9 mouse cellular contexts compared by ENCODE assay signal in the genomic region with DNA sequence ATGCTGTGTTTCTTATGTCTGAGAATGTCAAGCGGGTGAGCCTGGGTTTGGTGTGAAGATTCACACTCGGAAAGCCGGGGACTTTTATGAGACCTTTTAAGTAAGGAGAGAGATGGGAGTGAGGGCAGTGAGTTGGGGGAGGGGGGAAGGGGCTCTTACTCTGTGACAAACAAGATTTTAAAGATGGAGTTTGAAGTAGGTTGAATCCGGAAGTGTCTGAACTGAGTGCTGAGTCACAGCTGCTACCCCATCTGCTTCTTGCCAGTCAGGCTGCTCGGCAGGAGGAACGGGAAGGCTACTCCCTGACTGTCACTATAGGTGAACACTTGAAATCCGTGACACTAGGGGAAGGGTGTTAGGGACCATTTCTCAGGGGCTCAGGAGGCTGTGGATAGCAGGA. TPM values are rescaled to one million over a fixed set of nuclear protein-coding genes. Genes with fewer than 3 reads are reported as not detected.
A peak's percentile ranks its signal among the peaks of the same experiment; 100 is the strongest.
DNase-seq lines count a peak whose midpoint lies in the region; ATAC-seq and TF ChIP-seq lines count a peak whose summit lies in the region.
"Had no signal": no experiment of that assay in that cellular context is flagged by ENCODE, and none has a peak within 500 bp of the region (broad histone marks: within the 10 kb centered on the region; RNA-seq: fewer than 3 reads in every experiment).

No protein-coding gene starts in this region.

- DNase-seq in embryonic facial prominence, embryonic 11.5 days (ENCODE audit: low spot score), result peak; percentile 17
- DNase-seq in embryonic facial prominence, embryonic 10.5 days (ENCODE audit: low spot score), result no peak
- peak; percentile 74 for DNase-seq in forebrain, postnatal 0 days
- DNase-seq in limb, embryonic 10.5 days (ENCODE audit: low spot score), result no peak
- DNase-seq in right cerebral cortex, postnatal 10 days (ENCODE audit: low spot score in 2 of 2), result peak; percentile 65 to 76
- no peak for DNase-seq in T-cell, adult 2 months (ENCODE audit: low spot score)
- no peak for DNase-seq in adrenal gland, adult (ENCODE audit: inconsistent age in 2 of 2, low spot score in 1 of 2)
- no peak for DNase-seq in B cell, adult 2 months
- DNase-seq: kidney, adult 9 months had no signal

- 59% methylated on average over 7 of the region's 7 CpGs for WGBS in embryonic facial prominence, embryonic 11.5 days
- WGBS in embryonic facial prominence, embryonic 10.5 days, result 61% methylated on average over 7 of the region's 7 CpGs
- WGBS in forebrain, postnatal 0 days, result 23% methylated on average over 7 of the region's 7 CpGs
- 12% methylated on average over 7 of the region's 7 CpGs for WGBS in limb, embryonic 10.5 days

- H3K4me2 ChIP-seq in embryonic facial prominence, embryonic 11.5 days (ENCODE audit: low read depth, low read length), result no peak overlapping the region
- H3K4me2 ChIP-seq in forebrain, postnatal 0 days (ENCODE audit: low read depth), result peak overlapping the region; percentile 32; the same call in 1 of the 2 replicates

- no peak overlapping the region for H3K27ac ChIP-seq in embryonic facial prominence, embryonic 11.5 days (replicated peaks; ENCODE audit: low read depth, low read length)
- H3K27ac ChIP-seq in embryonic facial prominence, embryonic 10.5 days (replicated peaks), result no peak overlapping the region
- H3K27ac ChIP-seq in forebrain, postnatal 0 days (ENCODE audit: low read depth, low read length), result peak overlapping the region; percentile 73
- peak overlapping the region; percentile 56 for H3K27ac ChIP-seq in limb, embryonic 10.5 days

- H3K36me3 ChIP-seq in embryonic facial prominence, embryonic 11.5 days (replicated peaks; ENCODE audit: control insufficient read depth, insufficient read depth, low read depth, low read length), result no peaks in the 10 kb centered on the region
- H3K36me3 ChIP-seq in embryonic facial prominence, embryonic 10.5 days (replicated peaks), result no peaks in the 10 kb centered on the region
- H3K36me3 ChIP-seq in forebrain, postnatal 0 days (ENCODE audit: insufficient read depth), result no peaks in the 10 kb centered on the region
- no peaks in the 10 kb centered on the region for H3K36me3 ChIP-seq in limb, embryonic 10.5 days

- no peaks in the 10 kb centered on the region for H3K27me3 ChIP-seq in embryonic facial prominence, embryonic 11.5 days (ENCODE audit: control insufficient read depth, insufficient read depth, low read length)
- H3K27me3 ChIP-seq in embryonic facial prominence, embryonic 10.5 days (replicated peaks; ENCODE audit: low read depth, poor library complexity, severe bottlenecking), result no peaks in the 10 kb centered on the region
- no peaks in the 10 kb centered on the region for H3K27me3 ChIP-seq in forebrain, postnatal 0 days (ENCODE audit: insufficient read depth, low read length)
- no peaks in the 10 kb centered on the region for H3K27me3 ChIP-seq in limb, embryonic 10.5 days (ENCODE audit: low read depth, poor library complexity, severe bottlenecking)

- no peaks in the 10 kb centered on the region for H3K4me1 ChIP-seq in embryonic facial prominence, embryonic 11.5 days (ENCODE audit: control insufficient read depth, insufficient read depth, low read length)
- H3K4me1 ChIP-seq in embryonic facial prominence, embryonic 10.5 days, result no peaks in the 10 kb centered on the region
- H3K4me1 ChIP-seq in forebrain, postnatal 0 days (ENCODE audit: insufficient read depth), result peaks cover 11% of the 10 kb centered on the region; the same call in 1 of the 2 replicates
- H3K4me1 ChIP-seq in limb, embryonic 10.5 days, result peaks cover 13% of the 10 kb centered on the region

- ATAC-seq in embryonic facial prominence, embryonic 11.5 days (replicated peaks; ENCODE audit: insufficient number of reproducible peaks, low FRiP score, low TSS enrichment, low read depth), result no peak
- ATAC-seq in forebrain, postnatal 0 days, result peak; percentile 78

- H3K9ac ChIP-seq in embryonic facial prominence, embryonic 11.5 days (replicated peaks; ENCODE audit: low read length), result no peak overlapping the region
- H3K9ac ChIP-seq in forebrain, postnatal 0 days, result no peak overlapping the region

- no peaks in the 10 kb centered on the region for H3K9me3 ChIP-seq in embryonic facial prominence, embryonic 11.5 days (replicated peaks; ENCODE audit: control insufficient read depth, low read length)
- no peaks in the 10 kb centered on the region for H3K9me3 ChIP-seq in embryonic facial prominence, embryonic 10.5 days
- H3K9me3 ChIP-seq in forebrain, postnatal 0 days (ENCODE audit: low read length), result no peaks in the 10 kb centered on the region
- H3K9me3 ChIP-seq in limb, embryonic 10.5 days (replicated peaks), result no peaks in the 10 kb centered on the region

- no peak for TF ChIP-seq CTCF in forebrain, postnatal 0 days (IDR thresholded peaks at IDR 0.05; ENCODE audit: low read depth)

- H3K4me3 ChIP-seq in embryonic facial prominence, embryonic 11.5 days (ENCODE audit: low read depth, low read length), result no peak overlapping the region
- no peak overlapping the region for H3K4me3 ChIP-seq in embryonic facial prominence, embryonic 10.5 days
- H3K4me3 ChIP-seq in forebrain, postnatal 0 days (ENCODE audit: low read depth, low read length), result no peak overlapping the region
- H3K4me3 ChIP-seq in limb, embryonic 10.5 days, result no peak overlapping the region

RNA-seq across cellular contexts. Expression of gene Gadl1, which starts 33.7 kb away (rescaled TPM):
- 0.18 and 0.74 TPM in 2 replicates for polyA plus RNA-seq in embryonic facial prominence, embryonic 11.5 days (2014; fragmentation: Nextera tagmentation; extraction: Ambion mirVana)
- polyA plus RNA-seq in embryonic facial prominence, embryonic 10.5 days (2016; fragmentation: Nextera tagmentation; extraction: Ambion mirVana), result 0.35 and 0.43 TPM in 2 replicates
- 0.19 and 0.54 TPM in 2 replicates for total RNA-seq in forebrain, postnatal 0 days (2014; rRNA removed)
- 0.28 and 0.50 TPM in 2 replicates for polyA plus RNA-seq in forebrain, postnatal 0 days (2015; fragmentation: Nextera tagmentation; extraction: Ambion mirVana)
- polyA plus RNA-seq in limb, embryonic 10.5 days (2016; fragmentation: Nextera tagmentation; extraction: Ambion mirVana), result 0.31 and 0.44 TPM in 2 replicates

Comparison
In these comparisons a context has a peak if more than half of its experiments do, and no peak if none do; other contexts are left out.
1. DNase-seq: peak in embryonic facial prominence, embryonic 11.5 days (single experiment), forebrain, postnatal 0 days (single experiment) and right cerebral cortex, postnatal 10 days (2 of 2); none in embryonic facial prominence, embryonic 10.5 days (single experiment), limb, embryonic 10.5 days (single experiment), T-cell, adult 2 months (single experiment), adrenal gland, adult (0 of 2) and B cell, adult 2 months (0 of 2).
2. H3K27ac ChIP-seq: peak in forebrain, postnatal 0 days (single experiment) and limb, embryonic 10.5 days (single experiment); none in embryonic facial prominence, embryonic 11.5 days (single experiment) and embryonic facial prominence, embryonic 10.5 days (single experiment).